In the genomic region with DNA sequence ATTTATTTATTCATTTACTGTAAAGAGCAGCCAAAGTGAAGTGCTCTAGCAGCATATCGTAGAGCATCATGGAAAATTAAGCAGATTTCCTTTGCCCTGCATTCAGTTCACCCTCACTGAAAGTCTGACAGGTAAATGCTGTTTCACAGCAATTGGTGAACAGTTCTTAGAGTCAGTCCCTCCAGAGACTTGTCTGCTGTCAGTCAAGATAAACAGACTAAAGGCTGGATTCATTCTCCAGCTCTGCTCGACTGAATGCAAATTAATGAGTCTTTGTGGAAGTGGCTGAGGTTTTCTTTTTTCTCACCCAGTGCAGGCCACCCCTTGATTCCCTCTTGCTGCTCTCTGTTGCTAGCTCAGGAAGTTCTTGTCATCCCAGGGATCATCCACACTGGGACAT, we compare ENCODE assay signal across 21 mouse cellular contexts.
A peak's percentile ranks its signal among the peaks of the same experiment; 100 is the strongest.
DNase-seq lines count a peak whose midpoint lies in the region; ATAC-seq lines count a peak whose summit lies in the region.
"Had no signal": no experiment of that assay in that cellular context is flagged by ENCODE, and none has a peak within 500 bp of the region (broad histone marks: within the 10 kb centered on the region; RNA-seq: fewer than 3 reads in every experiment).

No protein-coding gene starts in this region.

- no peak overlapping the region for H3K4me3 ChIP-seq in embryonic facial prominence, embryonic 12.5 days
- H3K4me3 ChIP-seq in embryonic facial prominence, embryonic 10.5 days: no peak overlapping the region
- H3K4me3 ChIP-seq in forebrain, embryonic 15.5 days: no peak overlapping the region
- no peak overlapping the region for H3K4me3 ChIP-seq in midbrain, embryonic 15.5 days
- H3K4me3 ChIP-seq: erythroblast, embryonic 14.5 days; heart, embryonic 10.5 days; limb, embryonic 10.5 days; neural tube, embryonic 13.5 days had no signal

- H3K4me1 ChIP-seq in embryonic facial prominence, embryonic 12.5 days: no peaks in the 10 kb centered on the region
- peaks cover 4% of the 10 kb centered on the region for H3K4me1 ChIP-seq in embryonic facial prominence, embryonic 10.5 days
- peaks cover 6% of the 10 kb centered on the region; the same call in 1 of the 2 replicates for H3K4me1 ChIP-seq in forebrain, embryonic 15.5 days
- H3K4me1 ChIP-seq in midbrain, embryonic 15.5 days: peaks cover 9% of the 10 kb centered on the region
- H3K4me1 ChIP-seq: heart, embryonic 10.5 days; limb, embryonic 10.5 days; neural tube, embryonic 13.5 days had no signal

- no peaks in the 10 kb centered on the region for H3K9me3 ChIP-seq in embryonic facial prominence, embryonic 12.5 days
- no peaks in the 10 kb centered on the region for H3K9me3 ChIP-seq in embryonic facial prominence, embryonic 10.5 days
- H3K9me3 ChIP-seq in forebrain, embryonic 15.5 days: no peaks in the 10 kb centered on the region
- H3K9me3 ChIP-seq in midbrain, embryonic 15.5 days: no peaks in the 10 kb centered on the region
- H3K9me3 ChIP-seq: heart, embryonic 10.5 days; limb, embryonic 10.5 days; neural tube, embryonic 13.5 days had no signal

- 0 out of 2 replicates have a peak overlapping the region, but pooled peaks have one; percentile 2 for H3K27ac ChIP-seq in embryonic facial prominence, embryonic 12.5 days
- H3K27ac ChIP-seq in embryonic facial prominence, embryonic 10.5 days (replicated peaks): no peak overlapping the region
- H3K27ac ChIP-seq in forebrain, embryonic 15.5 days (replicated peaks): no peak overlapping the region; the same call in 1 of the 2 replicates
- H3K27ac ChIP-seq in midbrain, embryonic 15.5 days: peak overlapping the region; percentile 69
- H3K27ac ChIP-seq: heart, embryonic 10.5 days; limb, embryonic 10.5 days; neural tube, embryonic 13.5 days had no signal

- H3K27me3 ChIP-seq in embryonic facial prominence, embryonic 12.5 days: no peaks in the 10 kb centered on the region
- H3K27me3 ChIP-seq in embryonic facial prominence, embryonic 10.5 days (replicated peaks; ENCODE audit: low read depth, poor library complexity, severe bottlenecking): no peaks in the 10 kb centered on the region
- no peaks in the 10 kb centered on the region for H3K27me3 ChIP-seq in forebrain, embryonic 15.5 days
- H3K27me3 ChIP-seq in midbrain, embryonic 15.5 days (replicated peaks): no peaks in the 10 kb centered on the region
- H3K27me3 ChIP-seq: neural tube, embryonic 13.5 days had no signal

- H3K36me3 ChIP-seq in embryonic facial prominence, embryonic 12.5 days: no peaks in the 10 kb centered on the region
- H3K36me3 ChIP-seq in embryonic facial prominence, embryonic 10.5 days (replicated peaks): no peaks in the 10 kb centered on the region
- no peaks in the 10 kb centered on the region for H3K36me3 ChIP-seq in forebrain, embryonic 15.5 days
- no peaks in the 10 kb centered on the region for H3K36me3 ChIP-seq in midbrain, embryonic 15.5 days (replicated peaks)
- H3K36me3 ChIP-seq: heart, embryonic 10.5 days; limb, embryonic 10.5 days; neural tube, embryonic 13.5 days had no signal

- WGBS in embryonic facial prominence, embryonic 12.5 days: 35% methylated on average over 2 of the region's 2 CpGs
- 37% methylated on average over 2 of the region's 2 CpGs for WGBS in embryonic facial prominence, embryonic 10.5 days
- 11% methylated on average over 2 of the region's 2 CpGs for WGBS in forebrain, embryonic 15.5 days
- 15% methylated on average over 2 of the region's 2 CpGs for WGBS in midbrain, embryonic 15.5 days

- intact Hi-C loops in left cerebral cortex, postnatal 25 days (cut with DNase I): loop anchor here (5.0 kb wide), 1 partner anchor 136 kb away; no protein-coding TSS in a partner anchor

- no peak overlapping the region for H3K9ac ChIP-seq in embryonic facial prominence, embryonic 12.5 days
- no peak overlapping the region for H3K9ac ChIP-seq in forebrain, embryonic 15.5 days (replicated peaks)
- H3K9ac ChIP-seq in midbrain, embryonic 15.5 days: no peak overlapping the region
- H3K9ac ChIP-seq: lung, embryonic 14.5 days; neural tube, embryonic 13.5 days had no signal

- H3K4me2 ChIP-seq in embryonic facial prominence, embryonic 12.5 days (replicated peaks): no peak overlapping the region
- H3K4me2 ChIP-seq in forebrain, embryonic 15.5 days (replicated peaks): no peak overlapping the region
- no peak overlapping the region for H3K4me2 ChIP-seq in midbrain, embryonic 15.5 days
- H3K4me2 ChIP-seq: liver, embryonic 11.5 days; lung, embryonic 14.5 days; neural tube, embryonic 13.5 days had no signal

- DNase-seq in embryonic facial prominence, embryonic 10.5 days (ENCODE audit: low spot score): no peak
- peak; percentile 30 for DNase-seq in Muller cell, postnatal 12 days (ENCODE audit: inconsistent ontology term)
- no peak for DNase-seq in right cerebral cortex, postnatal 36 days (ENCODE audit: low spot score in 2 of 2)
- no peak for DNase-seq in left cerebral cortex, postnatal 25 days (ENCODE audit: low spot score in 2 of 2)
- DNase-seq: adrenal gland, postnatal 10 days; cerebellum, adult 2 months; heart, postnatal 14 days; kidney, adult 9 months; kidney, postnatal 4 days; lung, embryonic 14.5 days; lung, postnatal 4 days; right cerebral cortex, postnatal 25 days; thymus, postnatal 25 days had no signal

- no peak for ATAC-seq in embryonic facial prominence, embryonic 12.5 days (ENCODE audit: insufficient number of reproducible peaks, insufficient read depth, low FRiP score, low TSS enrichment)
- ATAC-seq in forebrain, embryonic 15.5 days (replicated peaks): peak; percentile 46; the same call in 1 of the 2 replicates
- ATAC-seq in midbrain, embryonic 15.5 days (replicated peaks): 0 out of 2 replicates have a peak, but pooled peaks have one; percentile 37

Comparison
In these comparisons a context has a peak if more than half of its experiments do, and no peak if none do; other contexts are left out.
1. H3K27ac ChIP-seq: peak in embryonic facial prominence, embryonic 12.5 days (single experiment) and midbrain, embryonic 15.5 days (single experiment); none in embryonic facial prominence, embryonic 10.5 days (single experiment) and forebrain, embryonic 15.5 days (single experiment).